Mouse (Mus musculus): ENCODE data around the gene Yif1a. TPM values are rescaled to one million over a fixed set of nuclear protein-coding genes. Genes with fewer than 3 reads are reported as not detected.

The Yif1a gene
- polyA plus RNA-seq, 1 experiment from 2014 or later: 57.1 TPM

- H3K27me3 ChIP-seq: peaks cover 51% of the 10 kb centered on the region
- no peaks in the 10 kb centered on the region for H3K9me3 ChIP-seq
- H3K27ac ChIP-seq: no peak overlapping the region
- WGBS: 75% methylated on average over 7 of the region's 7 CpGs
- no peaks in the 10 kb centered on the region for H3K36me3 ChIP-seq
- H3K4me3 ChIP-seq (replicated peaks): no peak overlapping the region
- peaks cover 33% of the 10 kb centered on the region for H3K4me1 ChIP-seq (replicated peaks)
- 0 out of 2 replicates have a peak overlapping the region, but pooled peaks have one; percentile 19 for H3K9ac ChIP-seq (replicated peaks)
- H3K4me2 ChIP-seq (replicated peaks): no peak overlapping the region
- ATAC-seq: no peak
These were observed 23.2 kb upstream of the Yif1a start for GRCm38 (mm10) chr19:5065104-5065503.

- Histone ChIP-seq H3K27ac (no peak overlapping the region), H3K9ac (replicated peaks) (peak overlapping the region; percentile 69), H3K4me2 (replicated peaks) (peak overlapping the region; percentile 67), H3K27me3 (peaks cover 62% of the 10 kb centered on the region), H3K36me3 (no peaks in the 10 kb centered on the region), H3K9me3 (no peaks in the 10 kb centered on the region), H3K4me3 (replicated peaks) (peak overlapping the region; percentile 42), H3K4me1 (replicated peaks) (peaks cover 36% of the 10 kb centered on the region)
- 11% methylated on average over 15 of the region's 15 CpGs for WGBS
- ATAC-seq: no peak
These were observed 21.1 kb upstream of the Yif1a start for GRCm38 (mm10) chr19:5067040-5067799.

- peak within 1 kb of the TSS; percentile 69 for H3K9ac ChIP-seq (replicated peaks)
- under 1% methylated on average over 55 of the region's 56 CpGs for WGBS
- ATAC-seq: peak; percentile 24; the same call in 1 of the 2 replicates
- no peak within 1 kb of the TSS for H3K27ac ChIP-seq
- peak within 1 kb of the TSS; percentile 42 for H3K4me3 ChIP-seq (replicated peaks)
- peak within 1 kb of the TSS; percentile 67 for H3K4me2 ChIP-seq (replicated peaks)
- no peaks in the 10 kb centered on the region for H3K9me3 ChIP-seq
- H3K36me3 ChIP-seq: no peaks in the 10 kb centered on the region
- H3K27me3 ChIP-seq: peaks cover 62% of the 10 kb centered on the region
- H3K4me1 ChIP-seq (replicated peaks): peaks cover 44% of the 10 kb centered on the region
These were observed 20.3 kb upstream of the Yif1a start, which contains the start of gene Cd248 for GRCm38 (mm10) chr19:5067867-5068569. Gene Cd248 (plus strand): TSS chr19:5068078.

GRCm38 (mm10) chr19:5068570-5069234 is 19.6 kb upstream of the Yif1a start:
- Histone ChIP-seq H3K9me3 (no peaks in the 10 kb centered on the region), H3K27me3 (peaks cover 66% of the 10 kb centered on the region), H3K36me3 (no peaks in the 10 kb centered on the region), H3K27ac (no peak overlapping the region), H3K9ac (replicated peaks) (peak overlapping the region; percentile 69), H3K4me2 (replicated peaks) (peak overlapping the region; percentile 67), H3K4me3 (replicated peaks) (peak overlapping the region; percentile 42), H3K4me1 (replicated peaks) (peaks cover 44% of the 10 kb centered on the region)
- WGBS: 37% methylated on average over 21 of the region's 21 CpGs
- 0 out of 2 replicates have a peak, but pooled peaks have one; percentile 3 for ATAC-seq

GRCm38 (mm10) chr19:5069486-5069885 is 18.9 kb upstream of the Yif1a start:
- H3K36me3 ChIP-seq: no peaks in the 10 kb centered on the region
- H3K4me1 ChIP-seq (replicated peaks): peaks cover 44% of the 10 kb centered on the region
- H3K9me3 ChIP-seq: no peaks in the 10 kb centered on the region
- H3K9ac ChIP-seq (replicated peaks): no peak overlapping the region
- H3K27me3 ChIP-seq: peaks cover 72% of the 10 kb centered on the region
- ATAC-seq: no peak
- H3K27ac ChIP-seq: no peak overlapping the region
- WGBS: 85% methylated on average over 5 of the region's 5 CpGs
- peak overlapping the region; percentile 3; the same call in 1 of the 2 replicates for H3K4me3 ChIP-seq (replicated peaks)
- peak overlapping the region; percentile 67; the same call in 1 of the 2 replicates for H3K4me2 ChIP-seq (replicated peaks)

GRCm38 (mm10) chr19:5069978-5070377 is 18.4 kb upstream of the Yif1a start:
- Histone ChIP-seq H3K9ac (replicated peaks) (no peak overlapping the region), H3K27ac (no peak overlapping the region), H3K36me3 (no peaks in the 10 kb centered on the region), H3K27me3 (peaks cover 75% of the 10 kb centered on the region), H3K4me2 (replicated peaks) (0 out of 2 replicates have a peak overlapping the region, but pooled peaks have one; percentile 9), H3K4me1 (replicated peaks) (peaks cover 44% of the 10 kb centered on the region), H3K4me3 (replicated peaks) (peak overlapping the region; percentile 3), H3K9me3 (no peaks in the 10 kb centered on the region)
- no peak for ATAC-seq
- WGBS: 85% methylated on average over 7 of the region's 7 CpGs

GRCm38 (mm10) chr19:5071077-5071476 is 17.3 kb upstream of the Yif1a start:
- H3K27ac ChIP-seq: peak overlapping the region; percentile 52
- ATAC-seq: no peak
- WGBS: 10% methylated on average over 11 of the region's 11 CpGs

GRCm38 (mm10) chr19:5071545-5072369 is 16.6 kb upstream of the Yif1a start:
- H3K4me1 ChIP-seq (replicated peaks): peaks cover 44% of the 10 kb centered on the region
- H3K9ac ChIP-seq (replicated peaks): peak overlapping the region; percentile 63
- peak overlapping the region; percentile 62 for H3K4me2 ChIP-seq (replicated peaks)
- H3K27me3 ChIP-seq: peaks cover 63% of the 10 kb centered on the region
- no peaks in the 10 kb centered on the region for H3K9me3 ChIP-seq
- H3K4me3 ChIP-seq (replicated peaks): peak overlapping the region; percentile 42
- ATAC-seq: peak; percentile 82
- peak overlapping the region; percentile 52 for H3K27ac ChIP-seq
- WGBS: under 1% methylated on average over 40 of the region's 40 CpGs
- no peaks in the 10 kb centered on the region for H3K36me3 ChIP-seq

More at GRCm38 (mm10) chr19:5071077-5071476, 17.3 kb upstream of the Yif1a start:
- H3K4me3 ChIP-seq (replicated peaks): peak overlapping the region; percentile 42
- no peaks in the 10 kb centered on the region for H3K9me3 ChIP-seq
- H3K36me3 ChIP-seq: no peaks in the 10 kb centered on the region
- H3K4me1 ChIP-seq (replicated peaks): peaks cover 44% of the 10 kb centered on the region
- peaks cover 70% of the 10 kb centered on the region for H3K27me3 ChIP-seq
- H3K9ac ChIP-seq (replicated peaks): peak overlapping the region; percentile 63
- H3K4me2 ChIP-seq (replicated peaks): peak overlapping the region; percentile 62

- Histone ChIP-seq H3K9me3 (no peaks in the 10 kb centered on the region), H3K4me3 (replicated peaks) (peak overlapping the region; percentile 42), H3K4me1 (replicated peaks) (peaks cover 38% of the 10 kb centered on the region), H3K27me3 (peaks cover 56% of the 10 kb centered on the region), H3K9ac (replicated peaks) (peak overlapping the region; percentile 63; the same call in 1 of the 2 replicates), H3K4me2 (replicated peaks) (peak overlapping the region; percentile 62), H3K36me3 (no peaks in the 10 kb centered on the region), H3K27ac (no peak overlapping the region)
- WGBS: 2% methylated on average over 20 of the region's 20 CpGs
- ATAC-seq: peak; percentile 26
These were observed 15.8 kb upstream of the Yif1a start for GRCm38 (mm10) chr19:5072389-5073019.

GRCm38 (mm10) chr19:5073028-5073427 is 15.3 kb upstream of the Yif1a start:
- peak overlapping the region; percentile 42; the same call in 1 of the 2 replicates for H3K4me3 ChIP-seq (replicated peaks)
- no peak overlapping the region for H3K27ac ChIP-seq
- no peak overlapping the region for H3K9ac ChIP-seq (replicated peaks)
- H3K9me3 ChIP-seq: no peaks in the 10 kb centered on the region
- H3K36me3 ChIP-seq: no peaks in the 10 kb centered on the region
- ATAC-seq: peak; percentile 6; the same call in 1 of the 2 replicates
- WGBS: under 1% methylated on average over 15 of the region's 15 CpGs
- peaks cover 33% of the 10 kb centered on the region for H3K4me1 ChIP-seq (replicated peaks)
- H3K27me3 ChIP-seq: peaks cover 51% of the 10 kb centered on the region
- H3K4me2 ChIP-seq (replicated peaks): peak overlapping the region; percentile 62
